Mouse (Mus musculus): ENCODE measurements around the gene Hspb6.

DNA sequence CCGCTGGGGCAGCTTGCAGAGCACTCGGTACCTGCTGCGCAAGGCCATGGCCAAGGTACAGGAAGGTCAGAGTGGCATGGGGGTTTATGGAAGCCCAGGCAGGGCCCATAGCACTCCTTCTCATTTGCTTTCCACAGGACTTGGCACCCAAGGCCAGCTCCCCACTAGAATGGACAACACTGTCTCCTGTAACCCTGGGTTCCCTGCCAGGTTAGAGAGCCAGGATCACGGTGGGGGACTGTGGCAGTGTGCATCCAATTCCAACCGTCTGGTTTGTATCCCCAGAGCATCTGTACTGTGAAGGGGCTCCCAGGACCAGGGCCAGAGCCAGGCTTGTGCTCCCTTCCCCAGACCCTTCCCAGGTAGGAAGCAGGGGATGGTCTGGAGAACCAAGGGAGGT lies 31.1 kb upstream of the Hspb6 start:
- TF ChIP-seq CTCF (IDR thresholded peaks at IDR 0.05; ENCODE audit: borderline replicate concordance, extremely low read depth, insufficient read depth, insufficient read length) (no peak), POLR2A (IDR thresholded peaks at IDR 0.05; ENCODE audit: borderline replicate concordance, extremely low read depth, insufficient read depth, insufficient read length, poor library complexity, severe bottlenecking) (no peak)

Data from brain, embryonic 14.5 days (tissue).